Mouse (Mus musculus) neural tube, embryonic 10.5 days (tissue): ENCODE measurements around the gene Myt1l.

Source experiments
- DNase-seq: peaks from one replicate; pipeline ENCODE4 v3.0.0-alpha.2; 2017; ENCODE audit warnings: low spot score; ENCODE audit errors: extremely low spot score

Myt1l gene

DNA sequence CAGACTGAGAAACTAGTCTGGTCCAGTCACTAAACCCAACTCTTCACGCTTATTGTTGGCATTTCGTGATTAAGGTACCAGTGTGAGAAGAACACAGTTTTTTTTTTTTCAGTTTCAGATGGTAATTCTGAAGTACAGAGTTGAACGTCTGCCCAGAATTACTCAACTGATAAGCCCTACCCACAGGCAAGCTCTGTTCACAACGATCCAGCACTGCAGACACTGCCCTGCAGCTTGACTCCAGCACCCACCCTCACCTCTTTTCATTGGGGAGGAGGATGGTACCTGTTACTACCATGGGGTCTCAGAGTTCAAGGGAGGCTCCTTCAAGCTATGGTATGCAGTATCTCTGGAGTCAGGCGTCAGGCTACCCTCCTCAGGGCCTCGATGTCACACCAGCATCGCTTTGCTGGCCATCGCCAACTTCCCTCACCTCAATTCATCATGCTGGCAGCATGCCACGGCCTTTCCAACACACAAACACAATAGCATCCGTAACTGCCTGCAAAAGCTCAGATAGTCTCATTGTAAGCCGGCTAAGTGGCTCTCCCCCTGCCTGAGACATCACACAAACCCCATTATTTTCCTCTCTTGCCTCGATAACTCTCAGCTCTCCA is 281.5 kb downstream of the Myt1l start:
- no peak for DNase-seq

DNA sequence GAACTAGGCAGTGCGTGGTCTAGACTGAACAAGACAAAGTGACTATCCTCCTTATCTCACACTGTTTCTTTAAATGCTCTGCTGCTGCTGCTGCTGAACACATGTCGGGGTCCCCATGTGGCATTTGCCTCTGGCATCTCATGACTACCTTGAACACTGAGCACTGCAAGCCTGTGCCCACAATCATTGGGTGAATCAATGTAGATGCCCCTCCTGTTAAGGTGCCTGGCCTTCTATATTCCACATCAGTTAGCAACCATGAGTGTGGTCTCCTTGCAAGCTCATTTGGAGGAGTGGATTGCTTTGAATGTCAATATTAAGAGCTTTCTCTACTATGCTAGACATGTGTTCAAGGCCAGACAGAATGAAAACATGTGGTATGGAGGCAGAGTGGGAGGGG is 287.3 kb downstream of the Myt1l start:
- DNase-seq: no peak

DNA sequence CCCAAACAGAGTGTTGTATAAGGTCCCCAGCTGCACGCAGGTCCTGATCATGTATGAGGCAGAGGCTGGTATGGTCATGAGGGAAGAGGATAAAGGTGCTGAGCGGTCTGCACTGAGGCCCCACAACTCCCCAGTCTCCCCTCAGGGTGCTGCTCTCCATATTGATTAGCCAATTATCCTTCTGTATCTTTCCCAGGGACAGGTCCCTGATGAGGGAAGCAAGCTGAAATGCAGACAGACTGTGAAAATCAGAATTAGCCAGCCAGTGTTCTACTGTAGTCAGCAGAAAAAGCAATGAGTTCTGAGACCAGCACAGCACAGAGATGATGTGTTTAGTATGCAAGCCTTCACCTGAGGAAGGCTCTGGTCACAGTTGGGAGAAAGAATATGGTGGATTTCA is 287.9 kb downstream of the Myt1l start:
- DNase-seq: no peak

DNA sequence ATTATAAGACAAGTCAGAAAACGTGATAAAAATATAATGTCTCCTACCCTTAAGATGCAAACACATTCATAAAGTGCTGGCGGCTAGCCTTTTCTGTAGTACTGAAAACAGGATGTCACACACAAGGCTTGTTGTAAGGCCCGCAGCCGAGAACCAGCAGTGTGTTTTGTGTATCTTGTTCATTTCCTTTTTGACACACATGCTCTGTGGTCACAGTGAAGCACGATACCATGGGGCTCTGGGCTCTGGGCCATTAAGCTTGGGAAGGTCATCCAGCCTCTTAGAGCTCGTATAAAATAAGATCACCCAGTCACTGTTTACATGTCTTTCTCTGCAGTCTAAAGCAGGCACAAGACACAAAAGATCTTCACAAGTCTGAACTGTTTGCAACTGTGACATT is 288.6 kb downstream of the Myt1l start:
- no peak for DNase-seq

DNA sequence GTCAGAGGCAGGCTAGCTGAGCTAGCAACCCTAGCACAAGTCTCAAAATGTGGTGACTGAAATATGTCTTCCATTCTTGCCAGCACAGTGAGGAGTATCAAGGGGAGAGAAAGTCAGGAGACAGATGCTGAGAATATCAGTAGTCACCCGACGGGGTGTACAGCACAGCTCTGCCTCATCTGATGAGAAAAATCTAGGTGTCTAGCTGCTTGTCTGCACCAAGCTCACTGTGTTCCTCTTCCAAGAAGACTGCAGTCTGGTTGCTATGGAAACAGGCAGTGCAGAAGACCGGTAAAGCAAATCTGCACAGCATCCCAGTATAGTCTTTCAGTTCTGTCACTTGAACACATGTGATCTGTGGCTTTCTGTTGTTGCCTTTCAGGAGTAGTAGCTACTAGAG is 294.0 kb downstream of the Myt1l start:
- DNase-seq: no peak

DNA sequence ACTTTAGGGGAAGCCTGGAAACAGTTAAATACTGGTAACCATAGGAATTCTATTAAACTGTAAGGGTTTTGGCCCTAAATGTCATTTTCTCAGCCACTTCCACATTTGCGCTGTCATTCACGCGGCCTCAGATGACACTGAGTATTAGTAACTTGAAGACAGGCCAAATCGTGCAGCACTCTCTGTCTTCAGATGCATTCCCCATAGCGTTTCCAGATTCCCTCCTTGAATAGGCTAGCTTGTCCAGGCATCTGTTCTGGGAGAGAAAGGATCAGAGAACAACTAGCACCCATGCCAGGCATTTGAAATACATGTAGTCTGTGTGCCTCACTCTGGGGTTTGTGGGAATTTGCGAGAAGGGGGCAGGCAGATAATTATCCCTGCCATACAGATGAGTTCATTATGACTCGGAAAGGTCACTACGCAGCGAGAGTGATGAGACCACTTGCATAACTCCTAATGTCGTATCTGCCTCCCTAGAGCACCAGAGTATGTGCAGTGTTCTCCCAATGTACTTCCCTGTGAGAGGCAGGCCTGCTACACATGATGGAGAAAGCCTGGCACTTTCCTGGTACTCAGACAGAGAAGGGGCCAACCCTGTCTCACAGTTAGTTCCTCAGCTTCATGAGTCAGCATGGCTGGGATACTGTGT is 295.7 kb downstream of the Myt1l start:
- DNase-seq: no peak

DNA sequence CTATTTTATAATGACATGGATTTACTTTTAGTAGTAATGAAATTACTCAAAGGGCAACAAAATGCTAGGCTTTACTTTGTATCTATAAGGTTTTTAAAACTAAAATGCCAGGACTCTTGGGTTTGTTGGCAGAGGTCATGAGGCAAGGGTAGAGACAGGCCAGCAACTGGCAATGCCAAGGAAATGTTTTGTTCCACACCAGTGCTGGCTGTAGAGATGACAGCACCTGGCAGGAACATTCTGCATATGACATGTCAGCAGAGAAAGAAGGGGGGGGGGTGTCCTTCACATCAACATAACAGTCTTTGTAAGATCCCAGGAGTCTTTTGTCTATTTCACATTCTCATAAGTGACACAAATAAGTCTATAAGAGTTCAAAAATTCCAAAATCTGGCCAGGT is 302.4 kb downstream of the Myt1l start:
- DNase-seq: no peak

DNA sequence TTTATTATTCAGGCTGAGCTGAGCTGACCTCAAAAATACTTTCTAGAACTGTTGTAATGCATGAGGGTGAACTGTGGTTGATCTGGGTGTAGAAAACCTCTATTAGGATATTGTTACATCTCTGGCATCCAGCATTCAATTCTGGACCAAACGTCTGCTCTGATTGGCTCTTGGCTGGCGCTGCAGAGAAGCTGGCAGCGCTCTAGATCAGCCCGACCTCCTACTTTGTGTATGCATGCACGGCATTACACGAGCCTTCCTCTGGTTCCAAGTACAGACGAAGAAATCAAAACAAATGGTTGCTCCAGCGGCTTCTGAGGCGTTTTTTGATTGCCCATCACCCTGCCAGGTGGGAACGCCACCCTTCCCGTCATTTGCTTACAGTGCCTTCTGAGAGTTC is 303.2 kb downstream of the Myt1l start:
- no peak for DNase-seq

DNA sequence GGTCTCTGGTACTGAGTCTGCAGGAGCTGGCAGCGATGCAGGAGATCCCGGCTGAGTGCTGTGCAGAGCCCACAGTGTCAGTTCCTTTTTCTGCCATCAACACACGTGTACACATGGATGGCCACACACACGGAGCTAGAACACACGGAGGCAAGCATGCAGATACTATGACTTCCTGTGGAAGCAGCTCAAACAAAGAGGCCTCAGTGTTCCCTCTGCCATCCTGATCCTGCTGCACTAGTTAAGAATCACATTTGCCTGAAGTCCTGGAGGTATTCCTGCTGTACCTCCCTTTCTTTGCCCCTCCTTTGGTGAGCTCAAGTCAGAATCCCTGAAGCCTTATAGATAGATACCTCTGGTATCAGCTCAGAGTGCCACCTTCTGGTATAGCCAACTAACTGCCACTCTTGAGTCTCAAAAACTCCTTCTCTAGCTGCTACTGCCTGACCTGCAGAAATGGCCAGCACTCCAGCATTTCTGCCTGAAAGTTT is 309.2 kb downstream of the Myt1l start:
- peak; percentile 16 for DNase-seq

DNA sequence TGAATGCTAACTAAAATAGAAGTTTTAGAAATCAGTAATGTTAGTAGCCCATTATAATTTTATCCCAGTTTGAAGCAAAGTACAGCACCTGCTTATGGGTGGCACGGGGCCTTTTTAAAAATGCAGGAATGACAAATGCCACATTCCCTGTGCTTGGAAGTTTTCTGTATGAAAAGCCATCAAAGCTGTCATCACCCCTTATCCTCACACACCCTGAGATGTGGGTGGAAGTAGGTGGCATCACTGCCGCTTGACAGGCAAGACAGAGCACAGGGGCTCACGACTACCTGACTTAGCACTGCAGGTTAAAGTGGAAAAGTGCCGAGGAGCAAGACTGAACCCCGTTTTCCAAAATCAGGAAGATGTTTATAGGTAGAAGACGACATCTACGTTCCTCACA is 310.2 kb downstream of the Myt1l start:
- DNase-seq: no peak

DNA sequence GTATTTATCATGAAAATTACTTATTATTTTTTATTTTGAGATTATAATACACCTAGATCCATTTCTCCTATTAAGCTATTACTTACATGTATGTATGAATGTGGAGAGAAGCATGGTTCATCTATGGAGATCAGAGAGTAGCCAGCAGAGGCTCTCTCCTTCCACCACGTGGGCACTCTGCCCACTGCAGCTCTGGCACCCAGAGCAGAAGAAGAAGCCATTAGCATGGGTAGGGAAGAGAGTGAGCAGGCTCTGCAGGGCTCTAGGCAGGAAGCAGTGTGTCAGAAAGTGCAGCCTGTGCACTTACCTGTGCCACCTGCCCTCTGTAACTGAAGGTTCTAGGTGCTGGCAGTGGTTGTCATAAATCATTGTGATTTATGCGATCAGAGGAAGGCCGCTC is 321.8 kb downstream of the Myt1l start:
- DNase-seq: no peak

DNA sequence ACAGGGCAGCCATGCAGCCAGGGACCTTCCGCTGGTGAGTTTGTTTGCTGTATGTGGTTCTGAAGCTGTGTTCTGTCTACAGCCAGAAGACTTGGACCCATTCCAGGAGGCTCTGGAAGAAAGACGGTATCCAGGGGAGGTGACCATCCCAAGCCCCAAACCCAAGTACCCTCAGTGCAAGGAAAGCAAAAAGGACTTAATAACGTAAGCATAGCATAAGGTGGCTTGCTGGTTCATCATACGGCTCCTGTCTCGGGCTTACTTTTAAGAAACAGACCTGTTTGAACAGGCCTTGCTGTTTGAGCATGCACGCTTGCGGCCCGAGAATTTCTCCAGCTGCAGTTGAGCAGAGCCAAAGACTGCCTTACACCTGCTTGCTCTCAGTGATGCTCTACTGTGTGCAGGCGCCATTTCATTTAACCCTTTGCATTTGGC is 326.0 kb downstream of the Myt1l start:
- no peak for DNase-seq

DNA sequence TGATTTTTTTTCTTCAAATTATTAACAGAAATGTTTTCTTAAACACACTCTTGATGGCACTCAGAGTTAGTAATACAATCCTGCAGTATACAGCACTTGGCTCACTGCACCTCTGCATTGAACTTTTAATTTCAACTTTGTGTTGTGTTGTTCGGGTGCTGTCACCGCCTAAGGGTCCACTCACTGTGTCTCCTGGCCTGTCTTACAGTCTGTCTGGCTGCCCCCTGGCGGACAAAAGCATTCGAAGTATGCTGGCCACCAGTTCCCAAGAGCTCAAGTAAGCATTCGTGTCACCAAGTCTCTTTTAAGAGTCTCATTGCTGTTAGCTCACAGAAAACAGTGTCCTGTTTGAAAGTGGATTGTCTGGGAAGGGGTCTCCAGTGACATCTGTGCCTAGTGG is 326.8 kb downstream of the Myt1l start:
- DNase-seq: peak; percentile 51

DNA sequence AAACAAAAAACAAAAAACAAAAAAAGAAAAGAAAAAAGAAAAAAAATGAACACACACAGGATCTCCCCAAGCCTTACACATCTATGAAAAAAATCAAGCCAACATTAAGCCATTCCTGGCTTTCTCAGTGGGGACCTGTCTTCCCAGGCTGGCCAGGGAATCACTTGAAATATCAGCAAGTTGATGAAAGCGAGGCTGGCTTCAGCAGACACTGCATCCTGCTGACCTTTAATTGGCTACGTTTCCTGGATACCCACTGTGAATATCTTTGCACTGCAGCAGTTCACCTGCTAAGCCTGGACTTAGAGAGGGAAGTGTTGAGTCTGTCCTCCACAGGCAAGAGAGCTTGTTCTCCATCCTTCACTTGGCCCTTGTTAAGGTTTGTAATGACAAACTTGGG is 332.8 kb downstream of the Myt1l start:
- DNase-seq: no peak

DNA sequence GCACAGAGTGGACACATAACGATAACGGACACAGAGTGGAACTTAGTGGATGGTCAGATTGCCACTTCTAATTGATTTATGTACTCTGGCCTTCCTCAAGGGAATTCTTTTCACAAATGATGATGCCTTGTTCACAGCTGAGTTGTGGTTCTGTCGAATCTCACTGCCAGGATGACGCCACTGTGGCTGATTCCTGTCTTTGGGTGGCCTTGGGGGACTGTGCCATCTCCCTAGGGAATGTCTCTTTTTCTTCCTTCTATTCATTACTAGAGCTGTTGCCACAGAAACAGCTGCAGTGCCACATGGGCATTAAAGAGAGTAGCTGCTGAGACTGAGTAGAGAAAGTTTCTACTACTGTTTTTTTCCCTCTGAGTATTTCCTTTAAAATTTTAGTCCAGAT is 340.1 kb downstream of the Myt1l start:
- no peak for DNase-seq

DNA sequence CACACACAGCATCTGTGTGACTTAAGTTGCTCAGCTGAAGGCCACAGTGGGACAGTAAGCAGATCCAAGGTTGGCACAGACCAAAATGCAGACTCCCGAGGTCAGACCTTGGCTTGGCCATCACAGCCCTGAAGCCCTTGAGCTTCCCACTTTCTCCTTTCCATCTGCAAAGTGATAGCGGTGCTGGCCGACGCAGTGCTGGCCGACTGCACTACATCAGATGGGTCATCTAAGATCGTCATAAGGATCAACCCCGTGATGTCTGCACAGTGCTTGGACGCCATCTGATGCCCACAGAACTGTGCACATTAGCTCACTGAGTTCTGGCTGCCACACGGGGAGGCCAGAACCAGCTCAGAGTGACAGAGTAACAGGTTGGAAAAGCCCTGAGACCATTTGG is 340.6 kb downstream of the Myt1l start:
- no peak for DNase-seq

DNA sequence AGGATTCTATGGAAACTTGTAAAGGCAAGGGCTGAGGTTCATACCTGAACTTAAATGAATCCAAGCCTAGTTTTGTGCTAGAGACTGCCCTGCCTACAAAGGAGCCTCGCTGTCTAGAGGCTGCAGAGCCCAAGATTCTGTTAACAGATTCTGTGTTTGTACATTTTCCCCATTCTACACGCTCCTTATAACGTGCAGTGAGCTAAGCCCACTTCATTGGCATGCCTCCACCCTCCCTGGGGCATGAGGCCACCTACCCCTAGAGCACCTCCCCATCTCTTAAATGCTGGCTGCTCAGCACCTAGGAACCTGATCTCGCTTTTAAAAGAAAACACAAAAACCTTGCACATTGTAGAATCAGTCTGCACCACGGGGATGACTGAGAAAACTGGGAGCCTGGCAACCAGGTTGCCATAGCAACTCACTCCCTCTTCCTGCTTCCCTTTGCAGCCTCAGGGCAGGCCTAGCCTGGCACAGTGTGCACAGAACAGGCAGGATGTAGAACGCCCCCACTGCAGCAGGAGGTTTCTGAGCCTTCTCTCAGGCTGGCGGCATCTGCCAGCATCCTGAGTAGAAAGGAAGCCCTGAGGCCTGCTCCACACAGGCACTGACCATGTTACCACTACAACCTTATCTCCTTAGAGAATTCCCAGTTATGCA is 344.1 kb downstream of the Myt1l start:
- DNase-seq: peak; percentile 60

DNA sequence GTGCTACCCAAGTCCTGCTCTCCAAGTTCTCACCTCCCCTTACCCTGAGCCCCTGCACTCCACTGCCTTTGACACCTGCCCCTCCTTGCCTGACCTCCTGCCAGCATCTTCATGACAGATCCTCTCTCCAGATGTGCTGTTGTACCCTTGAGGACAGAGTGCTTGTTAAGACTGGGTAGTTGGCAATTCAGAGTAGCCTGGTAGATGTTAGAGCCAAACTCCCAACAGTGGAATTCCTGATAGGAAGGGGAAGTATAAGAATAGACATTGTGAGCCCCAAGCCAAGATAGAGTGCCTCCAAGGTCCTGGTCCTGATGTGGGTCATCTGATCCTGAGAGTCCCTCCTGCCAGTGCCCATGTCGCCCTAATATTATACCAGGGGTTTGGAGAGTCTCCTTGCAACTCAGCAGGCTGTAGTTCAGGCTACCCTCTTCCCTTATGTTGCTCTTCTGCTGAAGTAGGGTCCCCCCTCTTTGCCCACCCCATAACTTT is 345.1 kb downstream of the Myt1l start:
- no peak for DNase-seq

DNA sequence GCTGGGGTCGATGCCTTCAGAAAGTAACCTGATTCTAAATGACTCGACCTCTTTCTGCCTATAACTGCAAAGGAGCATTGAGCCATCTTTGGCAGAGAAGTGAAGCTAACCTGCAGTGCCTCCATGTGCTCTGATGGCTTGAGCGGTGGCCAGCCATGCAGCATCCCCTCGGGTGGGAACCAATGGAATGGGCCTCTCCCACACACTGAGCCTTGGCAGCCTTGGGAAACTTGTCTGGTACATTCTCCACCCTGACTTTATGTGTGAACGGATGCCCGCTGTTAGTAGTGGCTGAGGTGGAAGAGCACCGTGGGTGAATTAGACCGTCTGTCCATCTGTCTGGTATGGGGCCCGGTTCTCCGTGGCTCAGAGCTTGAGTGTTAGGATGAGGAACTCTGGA is 349.8 kb downstream of the Myt1l start:
- no peak for DNase-seq

DNA sequence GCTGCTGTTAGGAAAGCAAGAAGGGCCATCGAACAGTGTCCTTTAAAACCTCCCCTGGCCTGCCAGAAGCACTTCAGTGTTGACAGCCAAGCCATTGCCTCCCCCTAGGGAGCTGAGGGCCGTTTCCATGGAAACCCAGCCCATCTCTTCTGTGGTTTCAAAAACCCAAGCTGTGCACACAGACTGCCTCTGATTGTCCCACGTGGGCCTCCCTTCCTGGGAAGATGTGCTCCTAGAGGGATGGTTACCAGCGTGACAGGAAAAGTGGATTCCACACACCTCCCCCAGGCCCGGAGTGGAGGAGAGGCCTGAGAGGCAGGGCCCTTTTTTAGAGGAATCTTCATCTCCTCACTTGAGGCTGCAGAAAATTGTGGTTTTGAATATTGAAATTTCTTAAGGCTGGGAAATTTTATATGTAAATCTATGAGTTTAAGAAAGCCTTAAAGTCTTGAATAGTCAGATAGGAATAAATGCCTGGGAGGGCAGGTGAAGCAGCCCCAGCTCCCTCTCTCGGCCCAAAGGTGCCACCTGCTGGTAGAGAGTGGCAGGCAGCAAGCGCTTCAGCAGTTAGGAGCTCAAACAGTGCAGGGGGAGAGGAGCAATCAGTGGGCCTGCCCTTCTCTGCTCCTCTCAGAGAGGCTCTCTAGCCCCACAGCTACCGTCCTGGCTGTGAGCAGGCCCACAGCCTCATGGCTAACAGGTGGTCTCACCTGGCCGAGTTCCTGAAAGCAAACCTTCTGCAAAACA is 354.9 kb downstream of the Myt1l start:
- DNase-seq: peak; percentile 61

DNA sequence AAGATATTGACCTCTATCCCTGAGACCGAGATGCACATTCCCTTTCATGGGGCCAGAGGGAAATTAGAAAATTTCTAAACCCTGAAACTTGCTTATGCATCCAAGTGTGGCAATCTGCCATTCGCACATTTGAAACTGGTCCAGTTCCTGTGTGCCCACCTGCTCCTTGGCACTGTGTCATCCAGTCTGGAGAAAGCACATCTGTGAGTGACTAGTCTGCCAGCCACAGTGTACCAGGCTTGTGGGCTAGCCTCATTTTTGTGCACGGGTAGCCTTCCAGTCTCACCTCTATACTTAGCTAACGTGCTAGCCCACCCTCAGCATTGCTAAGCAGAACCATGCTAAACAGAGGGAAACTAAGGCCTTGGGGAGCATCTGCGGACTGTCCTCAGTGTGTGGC is 356.2 kb downstream of the Myt1l start:
- DNase-seq: no peak

DNA sequence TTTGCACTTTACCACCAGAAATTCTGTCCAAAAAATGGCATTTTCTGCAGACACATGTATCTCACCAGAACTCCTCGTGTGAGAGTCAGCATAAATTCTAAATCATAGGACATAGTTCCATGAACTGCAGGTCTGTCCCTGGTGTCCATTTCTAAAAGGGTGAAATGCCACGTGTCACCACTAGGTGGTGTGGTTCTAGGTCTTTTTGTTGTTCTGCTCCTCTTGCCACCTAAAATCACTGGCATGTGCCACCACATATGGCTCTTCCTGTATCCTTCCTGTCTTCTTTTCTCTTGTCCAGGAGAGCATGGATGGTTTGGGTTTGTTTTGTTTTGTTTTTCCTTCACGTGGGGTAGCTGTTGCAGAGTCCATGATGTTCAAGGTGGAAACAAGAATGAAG is 366.5 kb downstream of the Myt1l start:
- DNase-seq: peak; percentile 43
